Comparison of ENCODE assay signal across 17 mouse cellular contexts in the genomic region with DNA sequence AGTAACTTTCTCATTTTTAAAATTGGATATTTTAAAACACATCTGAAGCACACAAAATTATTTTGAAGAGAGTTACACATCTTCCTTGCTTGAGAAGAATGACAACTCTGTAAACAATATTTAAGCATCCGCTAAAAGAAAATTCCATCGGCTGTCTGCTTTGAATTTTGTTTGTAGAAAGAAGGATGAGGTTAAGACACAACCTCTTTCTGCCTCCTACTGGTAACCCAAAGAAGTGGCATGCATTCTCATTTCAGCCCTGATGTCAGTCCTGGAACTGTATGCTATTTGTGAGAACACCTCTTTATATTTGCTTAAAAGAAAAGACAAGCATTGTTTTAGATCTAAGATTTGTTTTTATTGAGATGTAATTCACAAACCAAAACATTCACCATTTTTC.
DNase-seq lines count a peak whose midpoint lies in the region; ATAC-seq and TF ChIP-seq lines count a peak whose summit lies in the region.
"Had no signal": no experiment of that assay in that cellular context is flagged by ENCODE, and none has a peak within 500 bp of the region (broad histone marks: within the 10 kb centered on the region; RNA-seq: fewer than 3 reads in every experiment).

No protein-coding gene starts in this region.

- H3K4me3 ChIP-seq in forebrain, embryonic 14.5 days (ENCODE audit: low read depth, low read length) = no peak overlapping the region
- no peak overlapping the region for H3K4me3 ChIP-seq in forebrain, embryonic 13.5 days
- no peak overlapping the region for H3K4me3 ChIP-seq in left cerebral cortex, adult 2 months
- H3K4me3 ChIP-seq: erythroblast, embryonic 14.5 days; heart, embryonic 10.5 days; neural tube, embryonic 12.5 days had no signal

- no peaks in the 10 kb centered on the region for H3K36me3 ChIP-seq in forebrain, embryonic 14.5 days (ENCODE audit: control insufficient read depth, insufficient read depth, low read length)
- no peaks in the 10 kb centered on the region for H3K36me3 ChIP-seq in forebrain, embryonic 13.5 days (ENCODE audit: poor library complexity, severe bottlenecking)
- H3K36me3 ChIP-seq: heart, embryonic 10.5 days; neural tube, embryonic 12.5 days had no signal

- no peak overlapping the region for H3K9ac ChIP-seq in forebrain, embryonic 14.5 days (ENCODE audit: low read length)
- no peak overlapping the region for H3K9ac ChIP-seq in forebrain, embryonic 13.5 days
- H3K9ac ChIP-seq: neural tube, embryonic 12.5 days had no signal

- no peaks in the 10 kb centered on the region for H3K9me3 ChIP-seq in forebrain, embryonic 14.5 days (replicated peaks; ENCODE audit: control insufficient read depth, low read length)
- no peaks in the 10 kb centered on the region for H3K9me3 ChIP-seq in forebrain, embryonic 13.5 days (replicated peaks)
- H3K9me3 ChIP-seq: heart, embryonic 10.5 days; neural tube, embryonic 12.5 days had no signal

- DNase-seq in forebrain, embryonic 14.5 days (ENCODE audit: low spot score) = peak; percentile 25
- DNase-seq in left cerebral cortex, adult 2 months (ENCODE audit: extremely low spot score in 1 of 2, low spot score in 2 of 2) = no peak
- no peak for DNase-seq in left cerebral cortex, adult 11 months (ENCODE audit: low spot score)
- DNase-seq in A20 (ENCODE audit: low read depth, low spot score) = peak; percentile 2
- DNase-seq in embryo, embryonic 11 days = peak; percentile 25
- DNase-seq in thymus, postnatal 0 days (ENCODE audit: low spot score) = no peak
- no peak for DNase-seq in testis, postnatal 10 days (ENCODE audit: low spot score)
- DNase-seq: cerebellum, postnatal 25 days; kidney, adult 8-10 months; left cerebral cortex, postnatal 4 days; lung, adult 2 months; thymus, postnatal 14 days had no signal

- no peaks in the 10 kb centered on the region for H3K4me1 ChIP-seq in forebrain, embryonic 14.5 days (ENCODE audit: control insufficient read depth, insufficient read depth, low read length)
- no peaks in the 10 kb centered on the region for H3K4me1 ChIP-seq in forebrain, embryonic 13.5 days
- H3K4me1 ChIP-seq: heart, embryonic 10.5 days; neural tube, embryonic 12.5 days had no signal

- no peak overlapping the region for H3K27ac ChIP-seq in forebrain, embryonic 14.5 days (ENCODE audit: low read depth, low read length)
- no peak overlapping the region for H3K27ac ChIP-seq in forebrain, embryonic 13.5 days
- no peak overlapping the region for H3K27ac ChIP-seq in left cerebral cortex, adult 2 months
- H3K27ac ChIP-seq: heart, embryonic 10.5 days; neural tube, embryonic 12.5 days had no signal

- intact Hi-C loops in left cerebral cortex, adult 2 months (cut with DNase I) = no loop called here

- WGBS in forebrain, embryonic 14.5 days = 69% methylated on average over 2 of the region's 2 CpGs
- WGBS in forebrain, embryonic 13.5 days = 60% methylated on average over 2 of the region's 2 CpGs

- H3K4me2 ChIP-seq in forebrain, embryonic 14.5 days (ENCODE audit: low read length) = no peak overlapping the region
- H3K4me2 ChIP-seq in forebrain, embryonic 13.5 days = no peak overlapping the region
- H3K4me2 ChIP-seq: midbrain, embryonic 11.5 days; neural tube, embryonic 12.5 days had no signal

- ATAC-seq in forebrain, embryonic 14.5 days = no peak
- ATAC-seq in forebrain, embryonic 13.5 days = no peak

- TF ChIP-seq CTCF in left cerebral cortex, adult 2 months (IDR thresholded peaks at IDR 0.05) = peak; percentile 46

- no peaks in the 10 kb centered on the region for H3K27me3 ChIP-seq in forebrain, embryonic 14.5 days (replicated peaks; ENCODE audit: control insufficient read depth, insufficient read depth, low read length)
- no peaks in the 10 kb centered on the region for H3K27me3 ChIP-seq in forebrain, embryonic 13.5 days
- H3K27me3 ChIP-seq: neural tube, embryonic 12.5 days had no signal

Comparison
In these comparisons a context has a peak if more than half of its experiments do, and no peak if none do; other contexts are left out.
1. DNase-seq: peak in forebrain, embryonic 14.5 days (single experiment), A20 (single experiment) and embryo, embryonic 11 days (single experiment); none in left cerebral cortex, adult 2 months (0 of 2), left cerebral cortex, adult 11 months (single experiment), thymus, postnatal 0 days (single experiment) and testis, postnatal 10 days (single experiment).